Mouse (Mus musculus) 3134 (cell line): ENCODE data around the gene Wdfy1.

Experiments
- DNase-seq: peaks from one replicate; pipeline ENCODE4 v3.0.0-alpha.2; 2011; ENCODE audit warnings: low spot score; ENCODE audit not compliant: insufficient read length; ENCODE audit errors: extremely low read depth

Wdfy1 gene

DNA sequence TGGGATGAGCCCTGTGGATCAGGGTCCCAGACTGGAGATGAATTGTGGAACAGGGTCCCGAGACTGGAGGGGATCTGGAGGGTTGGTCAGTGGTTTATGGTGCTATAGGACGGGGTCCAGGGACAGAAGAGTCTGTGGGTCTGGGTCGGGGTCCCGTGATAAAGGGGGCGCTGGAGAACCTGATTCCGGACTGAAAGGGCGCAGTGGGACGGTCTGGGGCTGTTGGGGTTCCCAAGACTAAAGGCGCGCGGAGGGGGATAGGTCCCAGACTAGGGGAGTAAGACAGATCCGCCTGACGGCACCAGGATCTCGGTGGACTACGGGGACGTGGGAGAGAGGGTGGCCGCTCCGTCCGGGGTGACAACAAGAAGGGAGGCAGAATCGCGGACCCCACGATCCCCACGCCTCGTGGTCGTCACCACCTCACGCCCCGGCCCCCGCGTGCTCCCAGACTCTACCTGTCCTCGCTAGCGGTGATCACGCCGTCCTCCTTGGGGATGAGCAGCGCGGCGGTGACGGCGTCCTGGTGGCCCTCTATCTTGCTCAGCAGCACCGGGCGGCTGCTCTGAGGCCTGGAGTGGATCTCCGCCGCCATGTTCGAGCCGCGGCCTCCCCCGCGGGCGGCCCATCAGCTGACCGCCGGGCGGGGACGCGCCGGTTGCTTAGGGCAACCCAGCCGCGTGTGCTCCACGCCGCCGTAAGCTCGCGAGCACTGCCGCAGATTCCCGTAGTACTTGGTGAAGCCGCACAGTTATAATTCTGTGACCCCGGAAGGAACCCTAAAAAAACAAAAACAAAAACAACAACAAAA lies 14.6 kb downstream of the Wdfy1 start:
- peak; percentile 85 for DNase-seq

DNA sequence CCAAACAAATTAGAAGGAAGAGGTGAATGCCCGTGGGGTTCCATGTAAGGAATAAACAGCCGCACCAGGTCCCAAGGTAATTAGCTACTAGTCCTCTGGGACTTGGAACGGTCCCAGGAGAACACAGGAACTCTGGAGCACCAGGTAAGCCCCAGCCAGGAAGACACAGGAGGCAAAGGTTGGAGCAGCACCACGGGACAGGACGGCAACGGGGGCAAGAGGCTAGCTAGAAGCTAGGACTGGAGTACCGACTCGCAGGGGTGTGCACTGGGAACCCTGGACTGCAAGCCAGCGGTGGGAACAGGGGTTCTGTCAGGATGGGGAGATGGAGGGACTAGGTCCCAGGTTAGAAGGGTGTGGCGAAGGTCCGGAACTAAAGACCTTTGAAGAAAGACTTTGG lies 15.3 kb downstream of the Wdfy1 start:
- peak; percentile 56 for DNase-seq

DNA sequence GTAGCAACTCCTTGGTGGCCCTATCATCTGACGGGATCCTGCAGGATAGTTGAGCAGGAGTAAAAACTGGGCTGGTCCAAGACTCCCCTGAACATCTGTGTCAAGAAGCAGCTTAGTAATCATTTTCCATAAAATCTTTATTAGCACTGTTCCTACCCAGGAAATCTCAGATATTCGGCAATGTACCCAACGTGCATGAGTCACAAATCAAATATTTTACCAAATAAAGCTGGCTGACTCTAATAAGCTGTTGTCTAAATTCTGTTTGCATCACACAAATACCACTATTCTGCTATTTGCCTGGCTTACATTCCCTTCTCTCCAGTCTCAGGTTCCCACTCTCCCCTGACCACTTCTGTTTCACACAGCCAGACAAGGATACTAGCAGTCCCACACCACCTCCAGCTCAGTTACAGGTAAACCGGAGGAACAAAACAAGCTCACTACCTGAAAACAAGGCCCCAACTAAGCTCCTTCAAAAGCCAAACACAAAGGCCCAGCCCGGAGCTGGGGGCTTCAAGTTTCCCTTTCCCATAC lies 16.4 kb downstream of the Wdfy1 start:
- DNase-seq, result peak; percentile 22

DNA sequence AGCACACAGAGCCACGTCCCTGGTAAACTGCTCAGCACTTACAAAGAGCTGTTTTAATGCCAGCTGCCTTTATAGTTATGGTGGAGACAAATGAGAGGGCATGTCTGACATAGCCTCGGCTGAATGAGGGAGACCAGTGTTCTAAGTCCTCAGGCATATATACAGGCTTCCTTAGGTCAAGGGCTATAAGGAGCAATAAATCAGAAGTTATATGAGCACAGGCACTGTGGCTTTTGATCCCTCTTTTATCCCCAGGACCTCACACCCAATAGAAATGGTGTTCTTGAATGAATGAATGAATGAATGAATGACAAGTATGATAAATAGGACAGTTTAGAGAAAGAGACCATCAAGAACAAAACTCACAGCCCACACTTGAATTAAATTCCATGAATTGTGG lies 16.9 kb downstream of the Wdfy1 start:
- no peak for DNase-seq

DNA sequence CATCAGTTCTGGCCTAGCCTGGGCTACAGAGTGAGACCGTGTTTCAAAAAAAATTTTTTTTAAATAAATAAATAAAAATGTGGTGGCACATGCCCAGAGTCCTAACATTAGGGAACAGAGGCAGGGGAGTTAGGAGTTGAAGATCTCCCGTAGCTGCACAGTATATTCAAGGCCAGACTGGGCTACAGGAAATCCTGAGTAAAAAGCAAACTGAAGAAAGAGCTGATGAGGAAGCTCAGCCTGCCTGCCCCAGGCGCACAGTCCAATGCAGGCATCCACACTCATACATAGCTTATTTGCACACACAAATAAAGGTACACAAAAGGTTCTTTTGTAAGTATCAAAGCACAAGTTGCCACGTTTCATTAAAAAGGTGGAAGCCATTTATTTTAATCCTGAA lies 18.3 kb downstream of the Wdfy1 start:
- no peak for DNase-seq

DNA sequence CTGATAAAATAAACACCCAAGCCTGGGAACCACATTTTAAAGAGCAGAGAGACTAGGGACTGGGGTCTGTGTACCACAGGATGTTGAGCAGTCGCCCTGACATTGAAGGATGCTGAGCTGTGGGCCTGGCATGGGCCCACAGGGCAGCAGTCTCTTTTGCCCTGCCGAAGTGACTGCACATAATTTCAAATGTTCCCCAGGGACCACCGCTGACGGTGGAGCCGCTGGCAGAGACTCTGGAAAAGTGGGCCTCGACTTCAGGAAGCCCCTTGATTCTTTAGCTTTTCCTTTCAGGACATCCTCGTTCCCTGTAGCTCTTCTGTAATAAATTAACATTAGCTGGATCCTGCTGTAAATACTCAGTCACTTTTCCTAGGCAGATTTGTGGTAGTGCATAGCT lies 18.8 kb downstream of the Wdfy1 start:
- no peak for DNase-seq

DNA sequence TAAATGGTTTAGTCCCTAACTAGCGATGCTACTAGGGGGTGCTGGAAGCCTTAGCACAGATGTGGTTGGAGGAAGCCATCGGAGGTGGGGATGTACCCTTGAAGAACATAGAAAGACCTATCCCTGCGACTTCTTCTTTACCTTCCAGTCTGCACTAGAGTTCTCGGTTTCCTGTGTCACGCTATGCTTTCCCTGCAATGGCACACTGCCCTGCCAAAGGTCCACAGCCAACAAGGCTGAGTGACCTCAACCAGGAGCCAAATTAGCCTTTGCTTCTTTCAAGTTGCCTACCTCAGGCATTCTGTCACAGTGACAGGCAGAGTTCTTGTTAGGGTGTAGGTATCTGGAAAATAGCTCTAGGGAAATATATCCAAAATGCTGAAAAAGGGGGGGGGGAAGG lies 19.5 kb downstream of the Wdfy1 start:
- no peak for DNase-seq

DNA sequence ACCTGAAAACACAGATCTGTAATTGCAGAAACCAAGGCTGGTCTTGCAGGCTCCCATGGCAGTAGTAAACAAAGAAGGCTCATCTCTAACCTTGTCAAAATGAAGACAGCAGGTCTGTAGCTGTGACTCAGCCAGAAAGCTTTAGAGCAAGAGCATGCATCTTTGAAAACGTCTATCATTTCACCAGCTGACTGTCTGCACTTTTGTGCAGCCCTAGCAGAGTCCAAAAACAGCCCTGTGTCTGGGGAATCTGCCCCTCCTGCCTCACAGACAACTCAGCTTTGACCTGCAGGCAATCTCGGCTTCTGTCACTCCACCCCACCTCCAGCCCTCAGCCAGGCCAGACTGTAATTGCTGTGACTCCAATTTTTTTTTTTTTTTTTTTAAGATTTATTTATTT lies 20.6 kb downstream of the Wdfy1 start:
- no peak for DNase-seq

DNA sequence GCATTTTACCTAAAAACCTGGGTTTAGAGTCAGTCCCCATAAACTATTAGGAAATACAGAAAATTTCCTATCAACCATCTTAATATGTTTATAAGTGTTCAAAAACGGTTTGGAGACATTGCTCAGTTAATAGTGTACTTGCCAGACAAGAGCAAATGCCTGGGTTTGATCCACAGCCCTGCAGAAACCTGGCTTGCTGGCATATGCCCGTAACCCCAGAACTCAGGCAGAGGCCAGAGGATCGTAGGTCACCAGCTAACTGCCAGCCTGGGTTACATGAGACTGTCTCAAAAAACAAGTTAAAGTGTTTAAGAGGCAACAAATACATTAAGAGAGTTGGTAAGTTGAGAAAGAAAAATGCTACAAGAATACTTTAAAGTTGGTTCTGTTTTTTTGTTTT lies 21.0 kb downstream of the Wdfy1 start:
- no peak for DNase-seq

DNA sequence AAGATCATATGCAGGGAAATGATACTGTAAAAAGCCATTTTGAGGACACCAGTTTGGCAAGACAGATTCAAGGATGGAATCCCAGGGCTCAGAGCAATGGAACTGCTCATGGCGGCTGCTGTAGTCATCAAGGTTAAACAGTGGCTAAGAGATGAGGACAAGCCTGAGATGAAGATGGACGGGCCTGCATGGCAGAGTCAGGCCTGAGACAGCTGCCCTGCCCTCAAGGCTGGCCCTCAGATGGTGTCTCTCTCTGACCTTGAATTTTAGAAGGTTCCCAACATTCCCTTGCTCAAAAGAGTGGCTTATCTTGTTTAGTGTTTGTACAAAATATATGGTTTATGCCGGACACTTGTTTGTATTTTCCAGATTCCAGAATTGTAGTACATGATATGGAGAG lies 22.5 kb downstream of the Wdfy1 start:
- DNase-seq, result no peak

DNA sequence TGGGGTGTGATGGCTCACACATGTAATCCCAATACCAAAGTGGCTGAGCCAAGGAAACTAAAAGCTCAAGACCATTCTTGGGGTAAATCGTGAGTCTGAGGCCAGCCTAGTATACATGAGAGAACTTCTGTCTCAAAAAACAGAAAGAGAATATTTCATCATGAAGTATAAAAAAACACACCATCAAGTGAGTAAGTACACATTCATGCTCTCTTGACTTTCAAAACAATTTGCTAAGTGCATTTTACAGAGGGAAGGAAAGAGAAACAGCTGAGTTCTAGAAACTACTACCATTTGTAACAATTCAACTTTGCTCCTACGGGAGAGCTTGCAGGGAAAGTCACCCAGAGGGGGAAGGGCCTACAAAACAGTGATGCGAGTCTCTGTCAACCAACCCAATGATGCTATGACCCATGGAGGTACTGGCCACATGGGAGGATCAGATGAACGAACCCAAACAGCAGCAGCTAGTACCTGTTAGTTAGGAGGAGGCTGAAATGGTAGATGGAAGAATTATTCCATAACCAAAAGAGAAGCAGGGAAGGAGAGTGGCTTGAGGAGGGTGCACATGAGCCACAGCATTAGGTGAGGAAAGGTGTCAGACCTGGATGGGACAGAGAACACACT lies 23.1 kb downstream of the Wdfy1 start:
- no peak for DNase-seq

DNA sequence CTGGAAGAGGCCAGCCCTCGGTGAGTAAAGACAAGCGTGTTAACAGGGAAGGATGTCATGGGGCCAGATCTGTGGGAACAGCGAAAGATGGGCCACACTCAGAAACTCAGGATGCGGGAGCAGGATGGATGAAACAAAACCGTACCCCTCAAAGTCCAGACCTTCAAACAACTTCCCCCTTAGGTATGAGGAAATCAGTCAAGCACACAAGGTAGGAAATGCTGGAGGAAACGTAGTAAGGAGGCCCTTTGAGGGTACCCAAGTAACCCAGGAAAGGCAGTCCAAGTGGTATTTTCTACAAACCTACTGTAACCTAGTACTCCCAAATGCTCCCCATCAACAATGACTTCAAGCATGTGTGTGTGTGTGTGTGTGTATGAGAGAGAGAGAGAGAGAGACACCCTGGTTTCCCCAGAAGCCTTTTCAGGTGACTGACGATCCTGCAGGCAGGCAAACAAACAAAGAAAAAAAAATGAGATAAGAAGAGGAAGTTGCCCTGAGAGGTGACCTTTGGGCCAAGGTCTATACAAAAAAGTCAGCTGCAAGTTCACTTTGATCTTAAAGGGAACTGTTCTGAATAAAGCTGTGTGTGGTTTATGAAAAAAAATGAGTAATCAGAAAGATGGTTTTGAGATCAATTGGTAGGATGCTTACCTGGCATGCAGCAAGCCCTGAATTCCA lies 23.8 kb downstream of the Wdfy1 start:
- no peak for DNase-seq

DNA sequence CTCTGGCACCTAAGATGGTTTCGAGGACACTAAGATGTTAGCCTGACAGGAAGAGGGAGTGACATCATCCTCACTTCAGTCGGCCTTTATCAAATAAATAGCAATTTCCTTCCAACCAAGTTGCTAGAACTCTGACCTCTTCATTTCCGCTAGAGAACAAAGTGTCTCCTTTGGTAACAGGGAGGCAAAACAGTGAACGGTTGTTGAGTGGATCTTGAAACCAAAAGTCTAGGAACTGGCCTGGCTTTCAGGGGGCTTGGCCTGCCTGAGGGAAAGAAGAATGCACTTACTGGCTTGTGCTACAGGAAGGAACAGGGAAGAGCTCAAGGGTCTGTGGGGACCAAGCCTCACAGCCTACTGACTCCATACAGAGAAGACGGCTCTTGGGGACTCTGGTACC lies 24.8 kb downstream of the Wdfy1 start:
- DNase-seq, result no peak

DNA sequence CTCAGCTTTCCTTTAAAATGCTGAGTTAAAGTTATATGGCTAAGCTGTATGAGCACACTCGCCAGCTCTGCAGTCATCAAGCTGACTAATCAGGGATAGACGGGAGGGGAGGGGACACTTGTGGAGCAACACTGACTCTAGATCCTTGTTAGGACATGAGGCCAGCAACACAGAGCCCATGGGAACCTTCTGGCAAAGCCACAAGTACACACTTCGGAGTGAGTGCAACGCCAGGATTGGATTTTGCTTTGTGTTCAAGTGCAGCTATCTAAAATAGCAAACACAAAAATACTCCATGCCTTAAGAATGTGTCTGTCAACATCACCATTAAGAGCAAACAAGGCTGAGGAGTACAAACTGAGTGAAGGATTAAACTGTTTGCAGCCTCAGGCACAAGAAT lies 29.9 kb downstream of the Wdfy1 start:
- DNase-seq, result no peak

DNA sequence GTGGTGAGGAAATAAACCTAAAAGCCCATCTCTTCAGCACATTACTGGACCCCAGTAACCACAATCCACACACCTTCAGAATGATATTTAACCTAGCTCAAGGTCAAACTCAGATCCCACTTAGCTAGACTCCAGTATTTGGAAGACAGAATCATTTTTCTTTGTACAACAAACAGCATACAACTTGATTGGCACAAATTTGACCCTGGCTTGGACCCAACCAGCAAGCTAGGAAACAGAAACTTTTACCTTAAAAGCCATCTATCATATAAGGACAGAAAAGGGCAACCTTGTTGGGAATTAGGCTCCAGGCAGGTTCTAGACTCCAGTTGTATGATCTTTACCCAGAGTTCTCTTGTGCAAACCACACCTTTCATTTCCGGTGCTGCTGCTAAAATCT lies 32.6 kb downstream of the Wdfy1 start:
- DNase-seq, result no peak

DNA sequence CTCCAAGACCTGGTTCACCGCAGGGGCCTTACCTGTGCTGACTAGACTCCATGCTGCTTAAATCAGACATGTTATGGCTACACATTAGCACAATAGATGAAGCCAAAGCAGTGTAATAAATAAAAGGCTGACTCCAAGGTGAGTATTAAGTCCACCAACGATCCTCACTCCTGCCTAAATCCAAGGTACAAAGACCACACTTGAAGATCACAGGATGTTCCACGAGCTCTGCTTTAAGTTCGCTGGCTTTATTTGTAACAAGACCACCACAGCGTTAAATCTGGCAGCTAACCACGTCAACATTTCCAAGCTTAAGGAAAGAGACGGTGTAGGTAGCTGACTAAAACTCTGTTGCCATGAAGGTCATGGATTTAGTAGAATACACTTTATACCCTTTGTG lies 33.0 kb downstream of the Wdfy1 start:
- no peak for DNase-seq

DNA sequence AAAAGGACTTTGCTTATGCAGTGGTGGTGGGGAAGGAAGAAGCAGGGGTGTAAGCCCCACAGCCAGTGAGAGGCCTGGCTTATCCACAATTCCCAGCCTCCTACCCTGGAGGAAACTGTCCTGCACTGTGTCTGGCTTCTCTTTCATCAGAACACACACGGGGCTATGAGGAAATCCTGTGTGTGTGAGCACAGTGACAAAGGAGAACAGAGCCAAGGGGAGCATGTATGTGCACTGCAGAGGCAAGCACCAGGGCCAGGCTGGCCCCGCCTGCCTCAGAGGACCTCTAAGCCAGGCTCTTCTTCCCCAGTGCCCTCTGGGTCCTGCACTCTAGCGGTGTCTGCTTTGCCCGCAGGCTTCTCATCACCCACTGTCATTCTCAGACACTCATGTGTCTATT lies 34.9 kb downstream of the Wdfy1 start:
- DNase-seq, result no peak

DNA sequence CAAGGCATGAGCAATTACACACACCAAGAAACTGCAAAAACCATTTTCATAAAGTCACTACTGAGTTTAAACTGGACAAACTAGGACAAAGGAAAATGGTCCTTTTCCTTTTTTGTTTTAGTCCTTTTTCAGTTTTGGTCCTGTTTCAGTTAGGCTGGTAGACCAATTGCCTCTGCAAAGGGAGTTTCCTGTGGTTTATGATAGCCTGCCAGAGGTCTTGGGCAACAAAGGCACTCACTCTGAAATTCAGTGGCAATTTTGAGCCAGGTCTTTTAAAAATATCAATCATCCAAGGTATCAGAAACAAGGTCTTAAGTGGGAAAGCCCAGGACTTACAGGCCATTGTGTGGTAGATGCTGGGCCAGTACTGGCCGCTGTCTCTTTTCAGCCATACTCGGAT lies 36.2 kb downstream of the Wdfy1 start:
- no peak for DNase-seq

DNA sequence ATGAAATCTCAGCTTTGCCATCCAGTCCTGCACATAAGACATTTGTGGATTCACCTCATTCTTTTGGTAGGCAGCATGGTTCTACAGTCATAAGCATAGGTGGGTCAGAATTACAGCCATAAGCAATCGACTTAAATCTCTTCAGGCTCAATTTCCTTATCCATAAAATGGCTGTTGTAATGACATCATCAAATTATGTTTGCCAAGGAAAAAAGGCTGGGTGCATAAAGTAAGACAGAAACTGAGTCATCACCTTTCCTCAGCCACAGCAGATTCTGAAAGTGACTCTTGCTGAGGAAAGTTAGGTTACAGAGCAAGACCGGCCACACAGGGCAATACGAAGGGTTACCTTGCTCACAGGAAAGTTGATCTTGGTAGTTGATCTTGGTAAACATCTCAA lies 39.5 kb downstream of the Wdfy1 start:
- no peak for DNase-seq

DNA sequence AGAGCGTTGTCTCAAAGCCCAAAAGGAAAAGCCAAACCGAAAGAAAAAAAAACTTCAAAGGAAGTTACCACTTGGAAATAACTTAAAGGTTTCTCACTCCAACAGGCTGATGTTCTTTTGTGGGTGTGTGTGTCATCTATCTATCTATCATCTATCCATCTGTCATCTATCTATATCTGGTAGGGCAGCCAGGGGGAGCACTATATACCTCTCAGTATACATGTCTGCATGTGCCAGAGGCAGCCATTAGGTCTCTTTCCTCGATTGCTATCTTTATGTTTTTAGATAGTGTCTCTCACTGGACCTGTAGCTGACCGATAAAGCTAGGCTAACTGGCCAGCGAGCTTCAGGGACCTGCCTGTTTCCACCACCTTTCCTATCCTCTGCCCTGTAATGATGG lies 41.1 kb downstream of the Wdfy1 start:
- DNase-seq, result no peak

DNA sequence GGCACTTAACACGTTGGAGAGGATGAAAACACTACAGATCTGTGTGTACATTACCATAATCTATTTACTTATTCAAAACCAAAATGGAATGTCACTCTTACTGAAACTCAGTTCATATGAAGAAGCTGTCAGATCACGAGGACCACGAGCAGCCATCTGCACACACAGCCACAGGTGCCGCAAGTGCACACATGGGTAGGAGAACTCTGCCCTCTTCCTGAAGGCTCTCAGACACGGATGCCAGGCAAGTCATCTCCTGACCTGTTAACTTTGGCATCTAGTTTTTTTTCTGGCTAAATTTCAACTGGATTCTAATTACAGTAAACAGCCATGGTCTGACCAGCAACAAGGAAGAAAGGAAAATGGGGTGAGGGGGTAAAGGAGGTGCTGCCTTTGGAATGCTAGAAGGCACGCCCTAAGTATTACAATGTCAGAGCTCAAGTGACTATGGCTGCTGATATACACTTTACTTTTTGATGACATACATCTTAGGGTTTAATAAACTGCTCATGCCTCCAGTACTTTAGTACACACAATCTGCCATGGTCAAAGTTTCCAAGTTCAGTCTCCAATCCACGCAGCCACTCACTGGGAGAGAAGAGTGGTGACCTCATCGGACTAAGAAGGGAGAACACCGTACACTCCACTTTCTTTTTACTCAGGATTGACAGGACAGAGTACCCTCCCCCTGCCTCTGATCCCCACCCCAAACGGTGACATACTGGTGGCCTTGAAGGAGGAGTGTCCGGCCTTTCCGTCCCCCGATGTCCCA lies 61.6 kb downstream of the Wdfy1 start:
- DNase-seq, result no peak
